Mouse (Mus musculus): ENCODE results near the gene Arf1.

GRCm38 (mm10) chr11:59228122-59228953 lies at the start of gene Arf1:
- TF ChIP-seq CTCF (IDR thresholded peaks at IDR 0.05; ENCODE audit: low read depth): no peak
- TF ChIP-seq EP300 (IDR thresholded peaks at IDR 0.05; ENCODE audit: low read depth): no peak
